Mouse (Mus musculus): Measurements from ENCODE around the gene Tor2a.

Tor2a gene

DNA sequence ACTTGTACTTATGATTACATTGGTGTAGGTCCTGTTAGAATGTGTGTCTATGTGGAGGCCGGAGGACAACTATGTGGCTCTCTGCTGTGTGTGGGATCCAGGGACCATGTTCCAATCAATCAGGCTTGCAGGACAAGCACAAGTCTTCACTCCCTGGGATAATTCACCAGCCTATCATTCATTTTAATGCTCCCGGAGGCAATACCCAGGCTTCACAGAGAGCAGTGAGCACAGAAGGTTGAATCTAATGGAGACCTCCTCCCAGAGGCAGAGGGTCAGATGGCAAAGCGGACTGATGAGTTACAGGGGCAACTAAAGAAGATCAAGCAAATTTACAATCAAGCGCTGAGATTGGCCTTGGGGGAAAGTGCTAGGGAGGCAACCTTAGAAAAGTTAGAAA, 27.5 kb upstream of the Tor2a start:
- no peak for DNase-seq (ENCODE audit: low spot score)

DNA sequence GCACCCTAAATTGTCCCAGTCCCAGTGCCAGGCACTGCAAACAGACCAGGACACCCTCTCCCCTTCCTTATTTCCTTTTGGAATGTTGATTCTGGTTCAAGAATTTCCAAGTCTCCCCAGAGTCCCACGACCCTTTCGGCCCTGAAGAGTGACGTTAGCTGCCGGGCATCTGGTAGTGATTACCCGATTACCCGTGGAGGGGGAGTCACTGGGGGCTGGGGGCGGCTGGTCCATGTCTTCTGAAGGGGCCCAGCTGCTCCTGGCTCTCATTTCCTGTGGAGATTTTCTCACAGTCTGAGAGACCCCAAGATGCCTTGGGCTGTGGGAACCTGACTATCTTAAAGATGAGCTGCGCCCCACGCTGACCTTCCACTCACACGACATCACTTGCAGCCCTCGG, 26.2 kb upstream of the Tor2a start:
- DNase-seq (ENCODE audit: low spot score) = peak; percentile 82

DNA sequence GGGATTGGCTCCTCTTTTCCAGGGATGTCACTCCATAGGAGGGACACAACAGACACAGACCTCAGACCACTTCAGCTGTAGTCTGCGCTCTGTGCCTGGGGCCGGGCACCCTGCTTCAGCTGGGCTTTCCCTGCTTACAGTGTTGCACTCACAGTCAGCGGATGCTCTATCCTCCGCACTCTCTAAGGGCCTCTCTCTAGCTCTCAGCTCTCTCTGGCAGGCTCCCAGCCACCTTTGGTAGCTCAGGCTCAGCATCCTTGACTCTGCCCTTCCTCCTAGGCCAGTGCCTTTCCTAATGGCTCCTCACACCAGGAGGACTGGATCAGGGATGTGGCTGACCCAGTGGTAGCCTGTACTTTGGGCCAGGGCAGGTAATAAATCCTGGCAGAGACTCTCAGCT, 25.1 kb upstream of the Tor2a start:
- no peak for DNase-seq (ENCODE audit: low spot score)

DNA sequence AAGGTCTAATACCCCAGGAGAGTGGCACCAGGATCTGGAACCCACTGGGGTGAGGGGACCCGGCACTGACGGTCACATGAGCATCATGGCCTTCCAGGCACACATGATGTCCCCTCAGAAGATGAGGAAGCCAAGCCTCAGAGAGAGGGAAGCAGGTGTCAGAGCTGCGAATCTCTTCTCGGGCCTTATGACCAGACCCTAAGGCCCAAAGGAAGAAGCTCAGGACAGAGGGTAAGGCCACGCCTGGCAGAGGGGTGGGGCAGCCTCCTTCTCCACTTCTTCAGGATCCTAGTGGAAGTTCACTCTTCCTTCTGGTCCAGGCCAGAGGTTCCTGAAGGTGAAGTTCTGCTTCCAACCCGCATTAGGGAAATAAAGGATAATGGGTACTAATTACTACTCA, 24.3 kb upstream of the Tor2a start:
- no peak for DNase-seq (ENCODE audit: low spot score)

DNA sequence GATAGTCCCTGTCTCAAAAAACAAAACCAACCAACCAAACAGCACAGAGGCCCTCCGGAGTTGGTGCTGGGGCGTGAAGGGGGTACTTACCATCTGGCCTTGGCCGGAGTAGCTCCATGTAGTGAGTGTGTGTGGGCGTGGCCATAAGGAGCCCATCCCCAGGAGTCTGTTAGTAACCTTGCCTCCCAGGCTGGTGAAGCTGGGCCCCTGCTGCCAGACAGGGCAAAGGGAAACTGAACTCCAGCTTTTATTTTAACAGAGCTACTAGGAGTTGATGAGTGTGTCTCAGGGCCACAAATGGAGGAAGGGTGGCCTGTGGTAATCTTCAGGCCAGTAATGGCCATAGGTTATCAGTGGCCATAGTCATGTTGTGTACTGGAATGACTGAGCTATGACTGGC, 22.6 kb upstream of the Tor2a start:
- no peak for DNase-seq (ENCODE audit: low spot score)

DNA sequence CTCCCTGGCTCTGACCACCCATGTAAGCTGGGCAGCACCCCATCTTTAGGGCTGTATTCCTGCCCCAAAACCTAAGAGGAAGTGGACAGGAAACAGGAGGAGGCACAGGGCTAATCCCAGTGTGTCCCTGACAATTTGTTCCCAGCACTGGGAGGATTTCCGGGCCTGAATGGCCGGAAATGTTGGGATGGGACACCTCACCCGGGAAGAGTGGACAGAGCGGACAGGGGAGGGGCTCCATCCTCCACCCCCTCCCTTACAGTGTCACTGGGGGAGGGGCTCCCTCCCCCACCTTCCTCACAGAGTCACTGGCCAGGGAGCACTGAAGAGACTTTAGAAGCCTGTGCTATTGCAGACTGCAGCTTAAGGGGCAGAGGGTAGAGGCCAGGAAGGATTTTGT, 22.1 kb upstream of the Tor2a start:
- peak; percentile 29 for DNase-seq (ENCODE audit: low spot score)

DNA sequence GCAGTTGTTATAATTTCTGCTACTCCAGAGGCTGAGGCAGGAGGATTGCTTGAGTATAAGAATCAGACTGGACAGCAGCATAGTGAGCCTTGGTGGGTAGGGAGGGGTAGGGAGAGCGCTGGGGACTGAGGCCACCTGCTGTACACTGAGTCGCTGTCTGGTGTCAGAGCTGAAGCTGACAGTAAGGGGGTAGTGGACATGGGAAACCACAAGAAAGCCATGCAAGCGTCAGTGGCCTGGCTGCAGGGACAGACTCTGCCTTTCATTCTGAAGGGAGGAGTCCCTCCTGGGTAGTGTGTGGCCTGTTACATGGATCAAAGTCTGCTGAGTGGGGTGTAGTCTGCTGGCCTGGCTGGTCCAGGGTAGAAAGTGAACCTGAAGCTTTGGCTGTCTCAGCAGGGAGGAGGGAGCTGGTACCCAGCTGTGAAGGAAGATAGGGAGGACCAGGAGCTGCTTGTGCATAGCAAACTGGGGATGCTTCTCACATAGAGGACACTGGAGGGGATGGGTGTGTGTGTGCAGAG, 20.7 kb upstream of the Tor2a start:
- DNase-seq (ENCODE audit: low spot score) = no peak

DNA sequence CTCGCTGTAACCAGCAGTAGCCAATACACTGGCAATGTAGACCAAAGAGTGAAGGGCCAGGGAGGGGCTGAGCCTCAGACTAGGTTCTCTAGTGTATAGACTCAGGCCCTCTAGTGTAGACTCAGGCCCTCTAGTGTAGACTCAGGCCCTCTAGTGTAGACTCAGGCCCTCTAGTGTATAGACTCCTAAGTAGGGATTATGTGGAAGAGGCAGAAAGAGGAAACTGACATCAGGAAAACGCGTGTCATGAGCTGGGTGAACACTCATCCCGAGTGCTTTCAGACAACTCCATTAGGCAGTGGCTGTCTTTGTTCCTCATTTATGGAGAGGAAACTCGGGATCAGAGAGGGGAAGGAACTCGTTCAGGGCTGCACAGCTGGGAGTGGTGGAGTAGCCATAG, 20.0 kb upstream of the Tor2a start:
- no peak for DNase-seq (ENCODE audit: low spot score)

DNA sequence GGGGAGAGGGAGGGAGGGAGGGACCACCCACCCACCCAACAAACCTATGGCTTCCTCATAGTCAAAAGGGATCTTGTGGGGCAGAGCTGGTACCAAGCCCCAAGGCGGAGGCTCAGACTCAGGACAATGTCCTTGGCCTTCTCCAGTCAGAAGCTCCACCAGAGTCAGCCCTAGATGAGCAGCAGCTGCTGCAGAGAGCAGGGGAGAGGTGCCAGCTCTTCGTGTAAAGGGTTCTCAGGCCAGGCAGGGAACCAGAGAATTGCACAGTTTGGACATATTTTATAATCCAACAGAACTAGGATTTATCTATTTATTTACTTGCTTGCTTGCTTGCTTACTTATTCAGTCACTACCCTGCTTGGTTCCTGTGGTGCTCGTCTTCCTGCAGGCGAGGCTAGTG, 17.7 kb upstream of the Tor2a start:
- DNase-seq (ENCODE audit: low spot score) = no peak

DNA sequence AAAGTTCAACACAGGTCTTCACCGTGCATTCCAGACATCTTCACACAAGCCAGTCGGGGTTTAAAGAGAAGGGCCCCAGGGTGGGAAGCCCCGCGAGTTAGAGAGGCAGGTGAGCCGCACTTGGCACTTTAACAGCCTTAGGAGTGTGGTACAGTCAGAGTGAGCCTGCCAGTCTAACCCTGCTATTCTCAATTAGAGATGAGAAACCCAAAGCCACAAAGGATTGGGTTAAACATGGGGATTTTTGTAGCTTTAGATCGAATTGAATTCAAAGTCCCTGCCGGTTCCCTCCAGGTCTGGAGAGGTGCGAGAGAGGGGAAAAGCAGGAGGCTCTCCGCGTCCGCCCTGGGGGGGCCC, 16.1 kb upstream of the Tor2a start, which contains the start of gene 6330409D20Rik:
6330409D20Rik (minus strand) TSS at position 101 of the 357 bp plus-strand sequence.
- DNase-seq (ENCODE audit: low spot score) = no peak

DNA sequence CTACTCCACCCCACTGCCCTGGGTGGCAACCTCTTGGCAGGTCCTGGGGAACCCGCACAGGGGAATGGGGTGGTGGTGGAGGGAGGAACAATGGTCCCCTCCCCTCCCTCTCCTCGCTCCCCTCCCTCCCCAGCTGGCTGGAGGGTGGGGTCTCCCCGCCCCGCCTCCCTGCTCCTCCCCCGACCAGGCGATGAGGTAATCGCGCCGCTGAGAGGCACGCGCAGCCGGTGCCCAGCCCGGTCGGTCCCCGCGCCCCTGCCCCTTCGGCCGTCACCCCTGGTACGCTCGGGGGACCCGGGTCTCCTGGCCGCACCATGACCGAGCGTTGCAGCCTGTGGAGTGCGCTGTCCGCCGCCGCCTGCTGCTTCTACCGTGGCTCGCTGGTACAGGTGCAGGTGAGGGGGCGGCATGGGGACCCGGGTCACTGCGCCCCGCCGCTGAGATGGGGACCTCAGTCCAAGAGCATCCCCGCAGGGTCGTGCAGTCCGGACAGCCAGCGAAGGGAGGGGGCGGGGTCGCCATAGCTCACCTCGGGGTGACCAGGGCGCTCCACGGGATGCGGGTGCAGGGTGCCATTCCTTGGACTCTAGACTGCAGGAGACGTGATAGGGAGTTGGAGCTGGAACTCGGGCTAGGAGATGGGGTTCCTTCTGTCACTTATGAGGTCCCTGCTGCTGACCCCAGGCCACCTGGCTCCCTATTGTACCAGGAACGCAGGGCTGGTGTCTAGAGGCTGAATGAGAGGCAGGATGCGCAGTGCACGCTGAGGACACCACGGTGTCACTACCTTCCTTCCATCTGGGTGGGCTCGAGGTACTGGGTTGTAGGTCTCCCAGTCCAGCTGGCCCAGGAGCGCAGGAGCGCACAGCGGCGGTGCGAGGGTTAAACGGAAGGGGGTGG, 15.5 kb upstream of the Tor2a start:
- peak; percentile 69 for DNase-seq (ENCODE audit: low spot score)

DNA sequence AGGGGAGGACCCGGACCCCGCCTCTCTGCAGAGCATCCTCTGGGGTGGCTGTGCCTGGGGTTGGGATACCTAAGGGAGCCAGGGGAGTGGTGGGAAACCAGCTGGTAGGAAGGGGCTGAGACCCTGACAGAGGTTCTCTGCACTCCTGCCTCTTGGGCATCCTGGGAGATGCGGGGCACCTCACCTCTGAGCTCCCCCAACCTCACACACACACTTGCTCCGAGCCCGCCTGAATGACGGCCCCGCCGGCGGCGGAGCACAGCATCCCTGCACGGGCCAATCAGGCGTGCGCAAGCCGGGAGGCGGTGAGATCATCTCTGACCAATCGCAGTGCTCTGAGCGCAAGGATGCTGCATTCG, 14.9 kb upstream of the Tor2a start:
- peak; percentile 79 for DNase-seq (ENCODE audit: low spot score)

DNA sequence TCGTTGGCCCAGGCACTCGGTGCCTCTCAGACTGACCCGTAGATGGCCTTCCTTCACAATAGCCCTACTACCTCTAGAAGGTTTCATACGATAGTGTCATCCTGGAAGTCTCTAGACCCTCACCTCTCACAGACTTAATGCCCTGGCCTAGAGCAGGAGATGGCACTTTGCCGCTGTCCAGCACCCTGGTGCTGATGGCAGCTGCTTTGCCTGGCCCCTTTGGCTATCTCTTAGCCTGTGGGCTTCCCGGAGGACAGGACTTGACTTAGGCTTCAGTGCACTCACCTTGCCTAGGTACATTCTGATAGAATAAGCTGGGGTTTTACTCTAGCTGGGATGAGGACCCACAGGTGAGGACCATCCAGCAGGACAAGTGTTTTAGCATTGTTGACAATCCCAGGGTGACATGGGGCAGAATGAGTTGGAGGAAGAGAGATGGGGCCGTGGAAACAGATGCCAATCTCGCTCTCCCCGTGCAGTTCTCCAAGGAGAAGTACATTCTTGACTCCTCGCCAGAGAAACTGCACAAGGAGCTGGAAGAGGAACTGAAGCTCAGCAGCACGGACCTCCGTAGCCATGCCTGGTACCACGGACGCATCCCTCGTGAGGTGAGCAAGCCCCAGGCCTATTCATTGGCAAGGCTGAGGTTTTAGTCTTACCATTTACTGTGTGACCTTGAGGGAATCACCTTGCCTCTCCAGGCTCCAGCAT, 12.6 kb upstream of the Tor2a start:
- no peak for DNase-seq (ENCODE audit: low spot score)

DNA sequence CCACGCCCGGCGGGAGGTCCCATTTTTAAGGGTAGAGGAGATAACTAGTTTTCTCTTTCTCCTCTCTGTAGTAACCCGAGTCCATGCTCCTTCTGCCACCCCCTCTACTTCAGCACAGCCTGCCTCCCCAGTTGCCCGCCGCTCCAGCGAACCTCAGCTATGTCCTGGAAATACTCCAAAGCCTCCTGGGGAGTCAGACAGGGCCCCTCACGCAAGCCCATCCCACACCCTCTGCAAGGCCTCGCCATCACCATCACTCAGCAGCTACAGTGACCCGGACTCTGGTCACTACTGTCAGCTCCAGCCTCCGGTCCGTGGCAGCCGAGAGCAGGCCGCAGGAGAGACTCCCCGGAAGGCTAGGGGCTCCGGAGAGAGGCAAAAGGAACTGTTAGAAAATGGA, 8.0 kb upstream of the Tor2a start:
- DNase-seq (ENCODE audit: low spot score) = no peak

DNA sequence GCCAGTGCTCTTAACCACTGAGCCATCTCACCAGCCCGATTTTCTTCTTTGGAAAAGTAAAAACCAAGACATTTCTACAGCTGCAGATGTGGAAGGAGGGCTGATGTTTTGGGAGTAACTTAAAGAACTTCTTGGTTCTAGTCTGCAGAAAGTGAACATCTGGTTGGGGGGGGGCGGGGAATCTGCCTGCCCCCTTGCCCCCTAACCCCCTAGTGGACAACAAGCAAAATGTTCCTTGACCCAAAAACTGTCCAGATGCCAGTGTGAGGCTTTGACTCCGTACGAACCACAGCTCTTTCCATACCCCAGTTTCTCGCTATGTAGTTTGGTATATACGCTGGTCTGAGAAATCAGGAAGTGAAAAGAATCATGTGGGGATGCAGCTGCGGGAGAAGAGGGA, 6.8 kb upstream of the Tor2a start:
- no peak for DNase-seq (ENCODE audit: low spot score)

DNA sequence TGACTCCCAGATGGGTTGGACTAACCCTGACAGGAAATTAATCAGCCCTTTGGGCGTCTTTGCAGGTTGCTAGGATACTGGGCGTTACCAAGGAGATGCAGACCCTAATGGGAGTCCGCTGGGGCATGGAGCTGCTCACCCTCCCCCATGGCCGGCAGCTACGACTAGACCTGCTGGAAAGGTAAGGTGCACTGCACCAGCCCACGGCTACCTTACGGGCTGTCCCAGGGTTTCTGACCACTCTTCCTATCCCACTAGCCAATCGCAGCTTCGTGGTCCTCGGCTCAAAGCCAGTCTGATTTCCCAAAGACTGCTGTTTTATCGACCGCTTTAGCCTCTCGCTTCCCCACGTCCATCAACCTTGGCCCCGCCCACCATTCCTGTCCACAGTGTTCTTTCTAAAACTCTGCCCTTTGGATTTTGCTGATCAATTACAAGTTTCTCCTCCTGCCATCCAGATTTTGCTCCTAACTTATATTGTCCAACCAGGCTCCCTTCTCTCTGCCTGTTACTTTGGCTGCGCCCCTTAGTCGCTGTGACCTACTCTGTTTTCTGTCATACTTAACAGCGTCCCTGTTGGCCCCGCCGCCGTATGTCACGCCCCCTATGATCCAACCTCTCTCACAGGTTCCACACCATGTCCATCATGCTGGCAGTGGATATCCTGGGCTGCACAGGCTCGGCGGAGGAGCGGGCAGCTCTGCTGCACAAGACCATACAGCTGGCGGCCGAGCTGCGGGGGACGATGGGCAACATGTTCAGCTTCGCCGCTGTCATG, 6.0 kb upstream of the Tor2a start:
- peak; percentile 90 for DNase-seq (ENCODE audit: low spot score)

DNA sequence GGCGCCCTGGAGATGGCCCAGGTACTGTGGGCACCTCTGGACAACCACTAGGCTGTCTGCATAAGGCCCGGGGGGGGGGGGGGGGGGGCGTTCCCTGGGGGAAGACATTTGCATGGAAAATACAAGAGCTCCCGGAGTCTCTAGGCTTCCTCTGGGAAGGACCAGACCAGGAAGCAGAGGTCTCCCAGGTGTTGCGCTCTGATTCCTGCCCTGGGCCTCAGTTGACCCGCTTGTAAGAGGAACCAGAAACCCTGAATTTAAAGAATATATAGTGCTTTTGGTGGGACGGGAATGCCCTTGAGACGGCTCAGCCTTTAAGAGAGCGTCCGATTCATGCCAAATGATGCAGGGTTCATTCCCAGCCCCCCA, 5.4 kb upstream of the Tor2a start:
- DNase-seq (ENCODE audit: low spot score) = no peak

DNA sequence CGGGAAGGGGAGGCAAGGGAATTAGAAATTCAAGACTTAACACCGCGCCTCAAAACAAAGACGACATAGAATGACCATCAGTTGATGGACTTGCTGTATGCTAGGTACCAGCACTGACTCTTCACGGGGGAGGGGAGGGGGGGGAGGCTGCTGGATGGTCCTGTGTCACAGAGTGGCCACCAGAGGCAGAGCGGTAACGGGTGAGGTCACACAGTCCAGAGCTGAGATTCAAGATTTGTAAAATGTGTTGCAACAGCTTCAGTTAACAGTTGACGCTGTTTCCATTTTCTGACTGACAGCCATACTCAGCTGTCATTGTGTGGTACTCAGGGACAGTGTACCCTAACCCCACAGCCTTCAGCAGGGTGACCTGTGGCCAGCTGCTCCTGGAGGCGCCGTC, 4.9 kb upstream of the Tor2a start:
- peak; percentile 42 for DNase-seq (ENCODE audit: low spot score)

DNA sequence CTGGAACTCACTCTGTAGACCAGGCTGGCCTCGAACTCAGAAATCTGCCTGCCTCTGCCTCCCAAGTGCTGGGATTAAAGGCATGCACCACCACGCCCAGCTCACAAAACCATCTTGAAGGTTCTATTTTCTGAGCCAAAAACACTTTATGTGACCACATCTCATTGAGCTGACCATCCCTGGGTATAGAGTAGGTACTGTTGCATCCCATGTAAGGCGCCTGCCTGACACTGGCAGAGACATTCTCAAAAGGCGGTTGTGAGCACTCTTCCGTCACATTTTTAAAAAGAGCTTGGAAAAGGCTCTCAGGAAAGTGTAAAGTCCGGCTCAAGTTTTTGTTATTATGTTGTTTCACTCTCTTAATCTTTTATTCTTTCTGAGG, 369 bp upstream of the Tor2a start:
- no peak for DNase-seq (ENCODE audit: low spot score)

DNA sequence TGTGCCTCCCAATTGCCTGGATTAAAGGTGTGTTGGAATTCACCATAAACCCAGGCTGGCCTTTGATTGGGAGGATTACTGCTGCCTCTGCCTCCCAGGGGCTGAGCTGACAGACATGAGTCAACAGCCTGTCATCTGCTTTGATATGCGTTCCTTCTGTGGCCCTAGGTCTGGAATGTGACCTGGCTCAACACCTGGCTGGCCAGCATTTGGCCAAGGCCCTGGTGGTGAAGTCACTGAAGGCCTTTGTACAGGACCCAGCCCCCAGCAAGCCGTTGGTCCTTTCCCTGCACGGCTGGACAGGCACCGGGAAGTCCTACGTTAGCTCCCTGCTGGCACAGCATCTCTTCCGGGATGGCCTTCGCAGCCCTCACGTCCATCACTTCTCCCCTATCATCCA, 1.5 kb downstream of the Tor2a start:
- DNase-seq (ENCODE audit: low spot score) = no peak

DNA sequence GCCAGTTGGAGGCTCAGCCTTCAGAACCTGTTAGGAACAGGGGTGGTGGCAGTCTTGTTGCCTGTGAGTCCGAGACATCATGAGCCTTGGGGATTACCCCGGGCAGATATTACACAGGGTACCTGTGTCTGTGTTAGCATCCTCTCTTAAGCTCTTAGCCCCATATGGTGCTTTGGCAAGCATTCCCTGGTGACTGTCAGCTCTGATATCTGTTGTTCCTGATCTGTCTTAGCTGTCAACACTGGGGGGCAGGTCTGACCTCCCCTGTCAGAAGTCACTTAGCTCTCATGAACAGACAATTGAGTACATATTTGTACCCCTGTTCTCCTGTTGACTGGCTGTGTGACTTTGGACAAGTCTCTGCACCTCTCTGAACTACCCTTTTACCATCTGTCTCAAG, 2.0 kb downstream of the Tor2a start:
- DNase-seq (ENCODE audit: low spot score) = no peak

DNA sequence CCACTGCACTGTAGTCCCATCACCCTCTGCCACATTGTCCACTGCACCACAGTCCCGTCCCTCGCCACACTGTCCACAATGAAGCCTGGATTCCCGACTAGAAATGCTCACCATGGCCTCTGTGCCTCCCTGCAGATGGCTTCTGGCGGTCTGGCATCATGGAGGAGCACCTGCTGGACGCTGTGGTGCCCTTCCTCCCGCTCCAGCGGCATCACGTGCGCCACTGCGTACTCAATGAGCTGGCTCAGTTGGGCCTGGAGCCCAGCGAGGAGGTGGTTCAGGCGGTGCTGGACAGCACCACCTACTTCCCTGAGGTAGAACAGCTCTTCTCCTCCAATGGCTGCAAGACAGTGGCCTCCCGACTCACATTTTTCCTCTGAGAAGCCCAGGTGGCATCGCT, 4.3 kb downstream of the Tor2a start:
- DNase-seq (ENCODE audit: low spot score) = no peak

DNA sequence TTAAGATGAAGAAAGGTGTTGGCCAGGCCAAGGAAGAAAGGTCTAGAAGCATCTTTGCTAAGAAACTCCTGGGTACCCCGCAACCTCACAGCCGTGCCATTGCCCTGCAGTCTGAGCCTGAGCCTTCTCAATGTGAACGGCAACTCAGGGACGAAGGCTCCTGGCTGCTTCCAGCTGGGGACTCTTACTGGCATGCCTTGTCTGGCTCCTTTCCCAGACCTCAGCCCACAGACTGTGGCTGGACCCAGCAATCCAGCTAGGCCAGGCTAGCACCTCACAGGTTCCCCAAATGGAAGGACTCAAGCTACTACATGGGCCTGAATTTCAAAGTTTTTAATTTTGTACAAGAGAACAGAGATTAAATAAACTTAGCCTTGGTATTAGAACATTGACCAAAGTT, 4.8 kb downstream of the Tor2a start:
- DNase-seq (ENCODE audit: low spot score) = no peak
